13 mouse cellular contexts compared by ENCODE assay signal in genomic region chr11:113678373-113678772, GRCm38 (mm10). TPM values are rescaled to one million over a fixed set of nuclear protein-coding genes. Genes with fewer than 3 reads are reported as not detected.
DNase-seq lines count a peak whose midpoint lies in the region; ATAC-seq and TF ChIP-seq lines count a peak whose summit lies in the region.
"Had no signal": no experiment of that assay in that cellular context is flagged by ENCODE, and none has a peak within 500 bp of the region (broad histone marks: within the 10 kb centered on the region; RNA-seq: fewer than 3 reads in every experiment).

No protein-coding gene starts in this region.

- intact Hi-C loops in gastrocnemius, adult 2 months (cut with DNase I), result no loop called here

- peaks cover 15% of the 10 kb centered on the region for H3K4me1 ChIP-seq in lung, embryonic 16.5 days (replicated peaks; ENCODE audit: control insufficient read depth, insufficient read depth, low read length)
- H3K4me1 ChIP-seq in liver, embryonic 15.5 days (replicated peaks), result peaks cover 52% of the 10 kb centered on the region

- H3K4me2 ChIP-seq in lung, embryonic 16.5 days (ENCODE audit: low read depth, low read length), result no peak overlapping the region
- H3K4me2 ChIP-seq in liver, embryonic 15.5 days, result no peak overlapping the region

- 0 out of 2 replicates have a peak overlapping the region, but pooled peaks have one; percentile 2 for H3K9ac ChIP-seq in lung, embryonic 16.5 days (ENCODE audit: low read length)
- no peak overlapping the region for H3K9ac ChIP-seq in liver, embryonic 15.5 days

- ATAC-seq in lung, embryonic 16.5 days (ENCODE audit: low read depth), result no peak
- ATAC-seq in granulocyte monocyte progenitor cell, adult 5-6 weeks (replicated peaks; ENCODE audit: poor library complexity, severe bottlenecking), result peak; percentile 38
- no peak for ATAC-seq in liver, embryonic 15.5 days (ENCODE audit: insufficient read depth)

- no peaks in the 10 kb centered on the region for H3K9me3 ChIP-seq in lung, embryonic 16.5 days (ENCODE audit: control insufficient read depth, low read length)
- H3K9me3 ChIP-seq in liver, embryonic 15.5 days (replicated peaks), result no peaks in the 10 kb centered on the region

- DNase-seq in gastrocnemius, adult 2 months, result peak; percentile 52
- DNase-seq in gastrocnemius, postnatal 4 days (ENCODE audit: low spot score in 2 of 2), result no peak
- DNase-seq in lung, postnatal 25 days (ENCODE audit: low spot score), result no peak
- no peak for DNase-seq in spleen, postnatal 36 days (ENCODE audit: low spot score in 2 of 2)
- DNase-seq in layer of hippocampus, adult 11-12 months (ENCODE audit: low spot score), result no peak
- DNase-seq: cerebellum, adult 11 months; retina, postnatal 1 day; thymus, postnatal 14 days had no signal

- no peak overlapping the region for H3K4me3 ChIP-seq in gastrocnemius, adult 2 months
- no peak overlapping the region for H3K4me3 ChIP-seq in lung, embryonic 16.5 days (ENCODE audit: low read length)
- H3K4me3 ChIP-seq in liver, embryonic 15.5 days (replicated peaks), result no peak overlapping the region
- H3K4me3 ChIP-seq: myocyte had no signal

- peak; percentile 8; the same call in 1 of the 2 replicates for TF ChIP-seq CTCF in gastrocnemius, adult 2 months (IDR thresholded peaks at IDR 0.05)

- H3K27me3 ChIP-seq in lung, embryonic 16.5 days (ENCODE audit: control insufficient read depth, insufficient read depth, low read depth, low read length), result no peaks in the 10 kb centered on the region
- H3K27me3 ChIP-seq in liver, embryonic 15.5 days, result no peaks in the 10 kb centered on the region

- peaks cover 10% of the 10 kb centered on the region for H3K36me3 ChIP-seq in lung, embryonic 16.5 days (ENCODE audit: control insufficient read depth, insufficient read depth, low read length)
- peaks cover 61% of the 10 kb centered on the region for H3K36me3 ChIP-seq in liver, embryonic 15.5 days (replicated peaks)

- H3K27ac ChIP-seq in gastrocnemius, adult 2 months, result peak overlapping the region; percentile 75
- H3K27ac ChIP-seq in lung, embryonic 16.5 days (ENCODE audit: low read length), result no peak overlapping the region
- H3K27ac ChIP-seq in liver, embryonic 15.5 days (replicated peaks), result 0 out of 2 replicates have a peak overlapping the region, but pooled peaks have one; percentile 7

- WGBS in lung, embryonic 16.5 days, result 79% methylated on average over 8 of the region's 8 CpGs
- WGBS in liver, embryonic 15.5 days (ENCODE audit: insufficient replicate concordance), result 75% methylated on average over 8 of the region's 8 CpGs

RNA-seq across cellular contexts. Expression of gene Fam104a, which starts 5.6 kb away (rescaled TPM):
- total RNA-seq in gastrocnemius, adult 2 months (2021), result 10 to 100 TPM; 29.0 to 33.0 TPM
- 10 to 100 TPM; 29.4 to 31.3 TPM for total RNA-seq in gastrocnemius, postnatal 4 days (2021)
- 39.8 and 40.3 TPM in 2 replicates for polyA plus RNA-seq in lung, embryonic 16.5 days (2015; fragmentation: Nextera tagmentation; extraction: Ambion mirVana)
- total RNA-seq in granulocyte monocyte progenitor cell, adult 5-6 weeks (2014; fragmentation: Nextera tagmentation), result 14.4 and 15.6 TPM in 2 replicates
- total RNA-seq in granulocyte monocyte progenitor cell, adult 5-6 weeks (2017), result 17.6 and 25.0 TPM in 2 replicates
- polyA plus RNA-seq in liver, embryonic 15.5 days (2015; fragmentation: Nextera tagmentation; extraction: Ambion mirVana), result 40.6 and 45.1 TPM in 2 replicates

RNA-seq across cellular contexts. Expression of gene D11Wsu47e, which starts 5.8 kb away (rescaled TPM):
- 1 to 10 TPM; 4.5 to 6.3 TPM for total RNA-seq in gastrocnemius, adult 2 months (2021)
- 10 to 100 TPM; 11.3 to 16.7 TPM for total RNA-seq in gastrocnemius, postnatal 4 days (2021)
- 15.4 and 15.9 TPM in 2 replicates for polyA plus RNA-seq in lung, embryonic 16.5 days (2015; fragmentation: Nextera tagmentation; extraction: Ambion mirVana)
- 10.4 and 28.3 TPM in 2 replicates for total RNA-seq in granulocyte monocyte progenitor cell, adult 5-6 weeks (2014; fragmentation: Nextera tagmentation)
- 6.4 and 19.0 TPM in 2 replicates for total RNA-seq in granulocyte monocyte progenitor cell, adult 5-6 weeks (2017)
- polyA plus RNA-seq in liver, embryonic 15.5 days (2015; fragmentation: Nextera tagmentation; extraction: Ambion mirVana), result 9.2 and 10.8 TPM in 2 replicates

RNA-seq across cellular contexts. Expression of gene Slc39a11, which starts 28.5 kb away (rescaled TPM):
- total RNA-seq in gastrocnemius, adult 2 months (2021), result 1 to 10 TPM; 1.8 to 3.0 TPM
- total RNA-seq in gastrocnemius, postnatal 4 days (2021), result 1 to 10 TPM; 8.2 to 8.9 TPM
- polyA plus RNA-seq in lung, embryonic 16.5 days (2015; fragmentation: Nextera tagmentation; extraction: Ambion mirVana), result 23.7 and 26.2 TPM in 2 replicates
- total RNA-seq in granulocyte monocyte progenitor cell, adult 5-6 weeks (2014; fragmentation: Nextera tagmentation), result 24.8 and 37.0 TPM in 2 replicates
- 30.5 and 36.9 TPM in 2 replicates for total RNA-seq in granulocyte monocyte progenitor cell, adult 5-6 weeks (2017)
- polyA plus RNA-seq in liver, embryonic 15.5 days (2015; fragmentation: Nextera tagmentation; extraction: Ambion mirVana), result 12.4 and 14.5 TPM in 2 replicates

RNA-seq across cellular contexts. Expression of gene Cog1, which starts 29.4 kb away (rescaled TPM):
- 10 to 100 TPM; 18.5 to 19.1 TPM for total RNA-seq in gastrocnemius, adult 2 months (2021)
- total RNA-seq in gastrocnemius, postnatal 4 days (2021), result 10 to 100 TPM; 23.0 to 26.6 TPM
- polyA plus RNA-seq in lung, embryonic 16.5 days (2015; fragmentation: Nextera tagmentation; extraction: Ambion mirVana), result 22.0 and 23.3 TPM in 2 replicates
- 39.1 and 63.6 TPM in 2 replicates for total RNA-seq in granulocyte monocyte progenitor cell, adult 5-6 weeks (2014; fragmentation: Nextera tagmentation)
- total RNA-seq in granulocyte monocyte progenitor cell, adult 5-6 weeks (2017), result 11.3 and 22.8 TPM in 2 replicates
- 14.9 and 15.0 TPM in 2 replicates for polyA plus RNA-seq in liver, embryonic 15.5 days (2015; fragmentation: Nextera tagmentation; extraction: Ambion mirVana)

RNA-seq across cellular contexts. Expression of gene Cpsf4l, which starts 31.4 kb away (rescaled TPM):
- not detected for total RNA-seq in gastrocnemius, adult 2 months (2021)
- not detected for total RNA-seq in gastrocnemius, postnatal 4 days (2021)
- 0.90 and 3.1 TPM in 2 replicates for polyA plus RNA-seq in lung, embryonic 16.5 days (2015; fragmentation: Nextera tagmentation; extraction: Ambion mirVana)
- not detected in 2 replicates for total RNA-seq in granulocyte monocyte progenitor cell, adult 5-6 weeks (2014; fragmentation: Nextera tagmentation)
- not detected in 2 replicates for total RNA-seq in granulocyte monocyte progenitor cell, adult 5-6 weeks (2017)
- polyA plus RNA-seq in liver, embryonic 15.5 days (2015; fragmentation: Nextera tagmentation; extraction: Ambion mirVana), result not detected in 2 replicates
- total RNA-seq: gastrocnemius, adult 8-10 months had no signal
